Mouse (Mus musculus) testis, adult 2 months (tissue): ENCODE results near the gene Etv5.

Experiments
- CTCF ChIP-seq: fragments of 200-500 bp; IDR thresholded peaks from 2 replicates; pipeline ENCODE4 v1.5.1; 2012; ENCODE audit warnings: low read depth, mild to moderate bottlenecking, inconsistent platforms, low read length, moderate library complexity; ENCODE audit not compliant: control insufficient read depth, insufficient read depth, insufficient replicate concordance
- POLR2A ChIP-seq: fragments of 200-500 bp; IDR thresholded peaks from 2 replicates; pipeline ENCODE4 v1.6.1; 2012; ENCODE audit warnings: low read depth, mild to moderate bottlenecking, inconsistent platforms, low read length, moderate library complexity; ENCODE audit not compliant: control insufficient read depth

DNA sequence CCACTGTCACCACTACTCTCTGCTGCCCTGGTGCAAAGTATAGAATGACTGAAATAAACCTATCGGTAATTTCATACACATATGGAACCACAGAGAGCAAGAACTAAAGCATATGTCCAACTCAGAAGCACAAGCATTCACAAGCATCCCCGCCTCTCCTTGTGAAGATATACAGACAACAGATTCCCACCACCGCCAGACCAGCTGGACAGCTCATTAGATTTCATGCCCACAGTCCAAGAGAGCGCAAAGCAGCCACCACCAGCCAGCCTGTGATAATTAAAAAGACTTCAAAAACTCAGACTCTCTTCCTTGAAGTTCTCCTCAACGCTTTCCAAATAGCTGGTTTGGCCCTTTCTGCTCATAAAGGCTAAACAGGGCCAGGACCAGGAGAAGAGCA, 17.3 kb downstream of the Etv5 start:
- TF ChIP-seq POLR2A (no peak), CTCF (no peak)
